ENCODE assay signal across 8 mouse cellular contexts in genomic region chr19:46394712-46395108, GRCm38 (mm10). TPM values are rescaled to one million over a fixed set of nuclear protein-coding genes. Genes with fewer than 3 reads are reported as not detected.
DNase-seq lines count a peak whose midpoint lies in the region; ATAC-seq and TF ChIP-seq lines count a peak whose summit lies in the region.

No protein-coding gene starts in this region.

- no peak for TF ChIP-seq POLR2A in liver, adult 2 months (IDR thresholded peaks at IDR 0.05; ENCODE audit: extremely low read depth, insufficient read depth, low read length)
- no peak; the same call in 1 of the 2 replicates for TF ChIP-seq POLR2A in cortical plate, adult 2 months (IDR thresholded peaks at IDR 0.05; ENCODE audit: extremely low read depth, insufficient read depth, low read length)

- 4% methylated on average over 10 of the region's 10 CpGs for WGBS in liver, adult 2 months
- 5% methylated on average over 10 of the region's 10 CpGs for WGBS in hindbrain, embryonic 16.5 days
- WGBS in midbrain, postnatal 0 days = 7% methylated on average over 10 of the region's 10 CpGs

- H3K27me3 ChIP-seq in liver, adult 2 months (ENCODE audit: control insufficient read depth, insufficient read depth, low read length) = no peaks in the 10 kb centered on the region
- no peaks in the 10 kb centered on the region for H3K27me3 ChIP-seq in hindbrain, embryonic 16.5 days (replicated peaks; ENCODE audit: control insufficient read depth, insufficient read depth, low read length)
- H3K27me3 ChIP-seq in midbrain, postnatal 0 days (ENCODE audit: insufficient read depth, low read length) = no peaks in the 10 kb centered on the region

- ATAC-seq in hindbrain, embryonic 16.5 days = no peak
- no peak for ATAC-seq in midbrain, postnatal 0 days (ENCODE audit: low FRiP score)
- no peak for ATAC-seq in cerebellum, adult (ENCODE audit: insufficient number of reproducible peaks, low FRiP score, low TSS enrichment)
- no peak for ATAC-seq in granulocyte monocyte progenitor cell, adult 5-6 weeks (replicated peaks; ENCODE audit: poor library complexity, severe bottlenecking)

- H3K79me2 ChIP-seq in liver, adult 2 months (ENCODE audit: control insufficient read depth, insufficient read depth, low read length) = peaks cover 30% of the 10 kb centered on the region

- peak overlapping the region; percentile 15 for H3K4me3 ChIP-seq in liver, adult 2 months (ENCODE audit: insufficient read depth, low read depth, low read length)
- H3K4me3 ChIP-seq in cortical plate, adult 2 months (ENCODE audit: insufficient read depth, low read length) = peak overlapping the region; percentile 69
- H3K4me3 ChIP-seq in hindbrain, embryonic 16.5 days (ENCODE audit: low read length) = peak overlapping the region; percentile 86
- H3K4me3 ChIP-seq in midbrain, postnatal 0 days (ENCODE audit: low read depth, low read length) = peak overlapping the region; percentile 89

- H3K4me1 ChIP-seq in liver, adult 2 months (ENCODE audit: control insufficient read depth, insufficient read depth, low read length) = peaks cover 5% of the 10 kb centered on the region
- peaks cover 7% of the 10 kb centered on the region; the same call in 1 of the 2 replicates for H3K4me1 ChIP-seq in cortical plate, adult 2 months (ENCODE audit: control insufficient read depth, insufficient read depth, low read length)
- peaks cover 35% of the 10 kb centered on the region for H3K4me1 ChIP-seq in hindbrain, embryonic 16.5 days (ENCODE audit: control insufficient read depth, insufficient read depth, low read depth, low read length)
- peaks cover 18% of the 10 kb centered on the region for H3K4me1 ChIP-seq in midbrain, postnatal 0 days (ENCODE audit: insufficient read depth, low read length)

- DNase-seq in liver, adult 2 months (ENCODE audit: extremely low read depth, low read depth, low spot score) = no peak
- DNase-seq in liver = no peak
- no peak for DNase-seq in midbrain, postnatal 0 days (ENCODE audit: low spot score)
- DNase-seq in adrenal gland, adult (ENCODE audit: inconsistent age in 2 of 2, low spot score in 1 of 2) = no peak

- H3K9ac ChIP-seq in liver, adult 2 months (ENCODE audit: low read depth, low read length) = peak overlapping the region; percentile 7; the same call in 1 of the 2 replicates
- peak overlapping the region; percentile 50 for H3K9ac ChIP-seq in hindbrain, embryonic 16.5 days (ENCODE audit: low read depth, low read length)
- peak overlapping the region; percentile 64 for H3K9ac ChIP-seq in midbrain, postnatal 0 days (replicated peaks; ENCODE audit: low read length, poor library complexity, severe bottlenecking)

- no peak overlapping the region for H3K27ac ChIP-seq in liver, adult 2 months (replicated peaks; ENCODE audit: insufficient read depth, low read depth, low read length)
- H3K27ac ChIP-seq in cortical plate, adult 2 months (ENCODE audit: insufficient read depth, low read length) = no peak overlapping the region
- no peak overlapping the region for H3K27ac ChIP-seq in hindbrain, embryonic 16.5 days (ENCODE audit: low read depth, low read length)
- H3K27ac ChIP-seq in midbrain, postnatal 0 days (ENCODE audit: low read depth, low read length) = peak overlapping the region; percentile 96; the same call in 1 of the 2 replicates

- no peaks in the 10 kb centered on the region for H3K9me3 ChIP-seq in hindbrain, embryonic 16.5 days (ENCODE audit: control insufficient read depth, low read length)
- H3K9me3 ChIP-seq in midbrain, postnatal 0 days (ENCODE audit: low read length) = no peaks in the 10 kb centered on the region

- H3K36me3 ChIP-seq in liver, adult 2 months (ENCODE audit: control insufficient read depth, insufficient read depth, low read length) = no peaks in the 10 kb centered on the region
- peaks cover 3% of the 10 kb centered on the region; the same call in 1 of the 2 replicates for H3K36me3 ChIP-seq in hindbrain, embryonic 16.5 days (ENCODE audit: control insufficient read depth, insufficient read depth, low read length)
- H3K36me3 ChIP-seq in midbrain, postnatal 0 days (ENCODE audit: insufficient read depth, low read length) = no peaks in the 10 kb centered on the region

- H3K4me2 ChIP-seq in hindbrain, embryonic 16.5 days (ENCODE audit: low read length) = peak overlapping the region; percentile 63
- H3K4me2 ChIP-seq in midbrain, postnatal 0 days (ENCODE audit: low read depth, low read length, poor library complexity, severe bottlenecking) = peak overlapping the region; percentile 89

- TF ChIP-seq CTCF in liver, adult 2 months (IDR thresholded peaks at IDR 0.05; ENCODE audit: low read depth, low read length) = no peak
- TF ChIP-seq CTCF in cortical plate, adult 2 months (IDR thresholded peaks at IDR 0.05; ENCODE audit: extremely low read depth, insufficient read depth, low read length) = no peak
- no peak for TF ChIP-seq CTCF in midbrain, postnatal 0 days (IDR thresholded peaks at IDR 0.05)

RNA-seq across cellular contexts. Expression of gene Actr1a, which starts 0.8 kb away (rescaled TPM):
- total RNA-seq in liver, adult 2 months (2014; rRNA removed) = 29.7 and 32.5 TPM in 2 replicates
- 40.9 and 46.2 TPM in 2 replicates for polyA plus RNA-seq in liver, adult 2 months (2012; rRNA removed)
- 183 and 188 TPM in 2 replicates for polyA plus RNA-seq in cortical plate, adult 2 months (2012; rRNA removed)
- polyA plus RNA-seq in hindbrain, embryonic 16.5 days (2015; fragmentation: Nextera tagmentation; extraction: Ambion mirVana) = 351 and 369 TPM in 2 replicates
- total RNA-seq in midbrain, postnatal 0 days (2014; rRNA removed) = 356 and 359 TPM in 2 replicates
- 327 and 343 TPM in 2 replicates for polyA plus RNA-seq in midbrain, postnatal 0 days (2015; fragmentation: Nextera tagmentation; extraction: Ambion mirVana)
- total RNA-seq in granulocyte monocyte progenitor cell, adult 5-6 weeks (2014; fragmentation: Nextera tagmentation) = 86.7 and 93.2 TPM in 2 replicates
- total RNA-seq in granulocyte monocyte progenitor cell, adult 5-6 weeks (2017) = 75.8 and 79.7 TPM in 2 replicates

RNA-seq across cellular contexts. Expression of gene Sufu, which starts 2.0 kb away (rescaled TPM):
- total RNA-seq in liver, adult 2 months (2014; rRNA removed) = 1.1 and 2.3 TPM in 2 replicates
- polyA plus RNA-seq in liver, adult 2 months (2012; rRNA removed) = 2.8 and 3.2 TPM in 2 replicates
- 9.5 and 10.0 TPM in 2 replicates for polyA plus RNA-seq in cortical plate, adult 2 months (2012; rRNA removed)
- 19.8 and 24.2 TPM in 2 replicates for polyA plus RNA-seq in hindbrain, embryonic 16.5 days (2015; fragmentation: Nextera tagmentation; extraction: Ambion mirVana)
- total RNA-seq in midbrain, postnatal 0 days (2014; rRNA removed) = 11.5 and 14.4 TPM in 2 replicates
- polyA plus RNA-seq in midbrain, postnatal 0 days (2015; fragmentation: Nextera tagmentation; extraction: Ambion mirVana) = 13.2 and 14.5 TPM in 2 replicates
- 20.9 and 22.8 TPM in 2 replicates for total RNA-seq in granulocyte monocyte progenitor cell, adult 5-6 weeks (2014; fragmentation: Nextera tagmentation)
- 7.2 and 9.0 TPM in 2 replicates for total RNA-seq in granulocyte monocyte progenitor cell, adult 5-6 weeks (2017)

RNA-seq across cellular contexts. Expression of gene 2310034G01Rik, which starts 44.6 kb away (rescaled TPM):
- 0.09 and 0.40 TPM in 2 replicates for total RNA-seq in liver, adult 2 months (2014; rRNA removed)
- polyA plus RNA-seq in liver, adult 2 months (2012; rRNA removed) = 0.10 and 0.25 TPM in 2 replicates
- 1.7 and 2.4 TPM in 2 replicates for polyA plus RNA-seq in cortical plate, adult 2 months (2012; rRNA removed)
- 2.4 TPM in 2 replicates for polyA plus RNA-seq in hindbrain, embryonic 16.5 days (2015; fragmentation: Nextera tagmentation; extraction: Ambion mirVana)
- total RNA-seq in midbrain, postnatal 0 days (2014; rRNA removed) = 2.0 and 3.8 TPM in 2 replicates
- 2.0 and 2.2 TPM in 2 replicates for polyA plus RNA-seq in midbrain, postnatal 0 days (2015; fragmentation: Nextera tagmentation; extraction: Ambion mirVana)
- total RNA-seq in granulocyte monocyte progenitor cell, adult 5-6 weeks (2014; fragmentation: Nextera tagmentation) = 2.3 and 5.6 TPM in 2 replicates
- 1.4 and 2.3 TPM in 2 replicates for total RNA-seq in granulocyte monocyte progenitor cell, adult 5-6 weeks (2017)

RNA-seq across cellular contexts. Expression of gene Mfsd13a, which starts 53.8 kb away (rescaled TPM):
- 1.2 and 1.3 TPM in 2 replicates for total RNA-seq in liver, adult 2 months (2014; rRNA removed)
- 17.9 and 22.0 TPM in 2 replicates for polyA plus RNA-seq in liver, adult 2 months (2012; rRNA removed)
- polyA plus RNA-seq in cortical plate, adult 2 months (2012; rRNA removed) = 35.9 and 40.5 TPM in 2 replicates
- polyA plus RNA-seq in hindbrain, embryonic 16.5 days (2015; fragmentation: Nextera tagmentation; extraction: Ambion mirVana) = 13.0 and 13.4 TPM in 2 replicates
- total RNA-seq in midbrain, postnatal 0 days (2014; rRNA removed) = 7.2 and 19.2 TPM in 2 replicates
- 10.6 and 11.4 TPM in 2 replicates for polyA plus RNA-seq in midbrain, postnatal 0 days (2015; fragmentation: Nextera tagmentation; extraction: Ambion mirVana)
- 71.4 and 82.0 TPM in 2 replicates for total RNA-seq in granulocyte monocyte progenitor cell, adult 5-6 weeks (2014; fragmentation: Nextera tagmentation)
- 15.7 and 18.7 TPM in 2 replicates for total RNA-seq in granulocyte monocyte progenitor cell, adult 5-6 weeks (2017)

RNA-seq across cellular contexts. Expression of gene Cuedc2, which starts 56.2 kb away (rescaled TPM):
- total RNA-seq in liver, adult 2 months (2014; rRNA removed) = 19.5 and 21.7 TPM in 2 replicates
- polyA plus RNA-seq in liver, adult 2 months (2012; rRNA removed) = 24.6 and 25.1 TPM in 2 replicates
- polyA plus RNA-seq in cortical plate, adult 2 months (2012; rRNA removed) = 233 and 235 TPM in 2 replicates
- polyA plus RNA-seq in hindbrain, embryonic 16.5 days (2015; fragmentation: Nextera tagmentation; extraction: Ambion mirVana) = 343 and 362 TPM in 2 replicates
- total RNA-seq in midbrain, postnatal 0 days (2014; rRNA removed) = 157 and 177 TPM in 2 replicates
- 314 and 337 TPM in 2 replicates for polyA plus RNA-seq in midbrain, postnatal 0 days (2015; fragmentation: Nextera tagmentation; extraction: Ambion mirVana)
- 104 and 108 TPM in 2 replicates for total RNA-seq in granulocyte monocyte progenitor cell, adult 5-6 weeks (2014; fragmentation: Nextera tagmentation)
- total RNA-seq in granulocyte monocyte progenitor cell, adult 5-6 weeks (2017) = 158 and 161 TPM in 2 replicates

Comparison
In these comparisons a context has a peak if more than half of its experiments do, and no peak if none do; other contexts are left out.
1. H3K4me3 ChIP-seq: peak in every context shown above with its lines; median percentile 89 in midbrain, postnatal 0 days; 86 in hindbrain, embryonic 16.5 days; 69 in cortical plate, adult 2 months; 15 in liver, adult 2 months.
2. H3K9ac ChIP-seq: peak in every context shown above with its lines; median percentile 64 in midbrain, postnatal 0 days; 50 in hindbrain, embryonic 16.5 days; 7 in liver, adult 2 months.